Mouse (Mus musculus) thymus, adult 18-20 months (tissue): ENCODE measurements at regions not wholly inside any gene's neighbourhood (a gene's known extent, or its start where the extent isn't known, plus 50 kb on each side); places are given as distances from the start of the nearest gene placed in this dataset.
A peak's percentile ranks its signal among the peaks of the same experiment; 100 is the strongest.

Experiments used
- DNase-seq, 2 experiments: peaks; one replicate each; pipeline ENCODE4 v3.0.0; 2022; ENCODE audit warnings: mixed read lengths in 2 of 2

- DNase-seq, result no peak
Observed at GRCm38 (mm10) chr9:35328503-35328902, 60.8 kb downstream of the Rpusd4 start.

DNA sequence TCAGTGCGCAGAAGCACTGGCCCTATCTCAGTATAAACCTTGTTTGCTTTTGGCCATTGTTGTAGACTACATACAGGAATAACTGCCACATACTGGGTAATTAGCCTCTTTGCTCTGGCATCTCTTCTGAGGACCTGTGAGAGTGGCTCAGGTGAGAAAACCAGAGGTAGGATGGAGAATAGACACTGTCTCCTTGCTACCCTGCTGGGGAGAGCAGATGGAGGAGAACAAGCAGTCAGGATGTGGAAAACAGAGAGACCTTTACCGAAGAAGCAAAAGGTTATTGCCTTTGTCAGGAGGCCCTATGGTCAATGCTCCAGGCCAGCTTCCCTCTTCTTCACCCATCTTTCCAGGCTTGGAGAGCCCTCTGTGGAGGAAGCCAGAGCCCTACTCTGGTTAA is 62.7 kb downstream of the Rpusd4 start:
- no peak for DNase-seq

DNA sequence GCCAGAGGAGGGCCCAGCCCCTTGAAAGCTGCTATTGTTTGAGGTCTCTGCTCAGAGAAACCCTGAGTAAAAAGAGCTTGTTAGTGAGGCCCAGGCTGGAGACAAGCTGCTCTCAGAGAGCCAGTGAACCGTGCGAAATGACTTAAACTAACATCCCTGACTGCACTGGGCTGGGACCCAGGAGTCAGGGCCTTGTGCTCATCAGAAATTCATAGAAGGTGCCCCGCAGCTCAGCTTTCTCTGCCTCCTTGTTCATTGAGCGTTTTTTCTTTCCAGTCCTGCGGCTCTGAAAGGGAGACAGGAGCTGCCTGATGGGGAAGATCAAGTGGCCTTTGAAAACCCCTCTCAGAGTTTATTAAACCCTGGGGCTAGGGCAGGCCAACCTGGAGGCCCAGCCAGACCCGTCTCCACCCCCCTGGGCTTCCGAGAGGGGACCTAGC is 63.6 kb downstream of the Rpusd4 start:
- no peak for DNase-seq

- DNase-seq, result no peak
Observed at GRCm38 (mm10) chr9:35332688-35333630, 65.3 kb downstream of the Rpusd4 start.

DNA sequence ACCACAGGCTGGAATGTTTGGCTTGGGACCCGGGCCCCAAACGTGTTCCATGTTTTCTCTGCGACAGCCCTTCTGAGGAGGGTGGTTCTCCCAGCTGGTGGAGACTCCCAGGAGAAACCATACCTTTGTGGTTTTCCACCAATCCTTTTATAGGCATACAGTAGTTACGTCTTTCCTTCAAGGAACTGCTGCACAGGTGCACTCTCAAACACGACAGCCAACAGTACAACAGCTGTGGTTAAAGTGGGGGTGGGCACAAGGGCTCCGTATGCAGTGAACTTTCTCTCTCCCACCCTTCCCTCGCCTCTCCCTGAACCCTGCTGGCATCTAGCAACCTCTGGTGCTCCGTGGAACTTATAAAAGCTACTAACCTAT is 66.0 kb downstream of the Rpusd4 start:
- peak; percentile 19 to 39 for DNase-seq

GRCm38 (mm10) chr9:35334536-35334935 is 66.9 kb downstream of the Rpusd4 start:
- DNase-seq, result no peak

- DNase-seq, result no peak
Observed at GRCm38 (mm10) chr9:35335181-35335580, 67.5 kb downstream of the Rpusd4 start.

DNA sequence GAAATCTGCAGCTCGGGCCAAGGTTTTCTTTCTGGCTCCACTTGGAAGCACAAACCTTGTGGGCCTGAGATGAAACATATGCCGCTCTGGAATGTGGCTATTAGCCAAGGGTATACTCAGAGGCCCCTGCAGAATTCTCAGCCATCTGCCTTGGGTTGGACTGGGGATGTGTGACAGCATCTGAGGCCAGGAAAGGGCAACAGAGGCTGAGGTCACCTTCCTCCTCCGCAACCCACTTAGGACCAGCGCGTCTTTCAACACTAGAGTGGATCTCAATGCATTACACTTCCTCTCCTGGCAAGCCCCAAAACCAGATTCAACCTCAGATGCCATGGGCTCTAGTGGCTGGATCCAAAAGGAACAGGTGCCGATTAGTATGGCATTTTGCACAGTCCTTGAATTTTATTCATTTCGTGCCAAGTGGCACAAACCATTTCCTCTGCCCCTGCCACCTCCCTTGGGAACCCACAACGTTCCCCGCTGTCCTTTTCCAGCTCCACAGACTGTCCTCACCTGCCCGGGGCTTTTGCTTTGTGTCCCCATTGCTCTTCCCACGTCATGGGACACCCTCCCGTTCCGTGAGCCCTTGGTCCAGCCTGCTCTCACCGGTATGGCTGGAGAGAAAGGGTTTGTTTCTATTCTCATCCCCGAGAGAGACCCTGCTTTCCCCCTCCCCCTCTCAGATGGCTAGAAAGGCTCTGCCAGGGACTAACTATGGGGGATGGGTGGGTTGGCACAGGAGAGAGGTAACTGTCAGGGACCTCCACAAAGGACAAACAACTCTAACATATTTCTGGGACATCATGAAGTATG is 68.4 kb downstream of the Rpusd4 start:
- no peak for DNase-seq

DNA sequence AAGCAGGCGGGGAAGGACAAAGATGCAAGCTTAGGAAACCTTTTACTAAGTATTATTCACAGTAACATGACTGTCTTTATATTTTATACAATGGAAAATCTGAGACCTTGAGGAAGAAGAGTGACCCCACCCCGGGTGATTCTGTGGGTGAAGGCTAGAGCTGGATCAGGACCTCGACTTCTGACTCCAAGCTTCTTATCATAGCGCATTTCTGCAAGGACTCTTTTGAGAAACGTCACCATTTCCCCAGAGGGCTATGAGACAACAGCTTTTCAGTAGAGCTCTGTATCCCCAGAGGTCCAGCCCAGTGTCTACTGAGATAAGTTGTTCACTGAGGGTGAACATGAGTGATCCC is 69.0 kb downstream of the Rpusd4 start:
- DNase-seq, result no peak

- no peak for DNase-seq
Observed at GRCm38 (mm10) chr9:35338858-35339257, 71.2 kb downstream of the Rpusd4 start.

GRCm38 (mm10) chr9:35339492-35340262 is 72.0 kb downstream of the Rpusd4 start:
- DNase-seq, result no peak

DNA sequence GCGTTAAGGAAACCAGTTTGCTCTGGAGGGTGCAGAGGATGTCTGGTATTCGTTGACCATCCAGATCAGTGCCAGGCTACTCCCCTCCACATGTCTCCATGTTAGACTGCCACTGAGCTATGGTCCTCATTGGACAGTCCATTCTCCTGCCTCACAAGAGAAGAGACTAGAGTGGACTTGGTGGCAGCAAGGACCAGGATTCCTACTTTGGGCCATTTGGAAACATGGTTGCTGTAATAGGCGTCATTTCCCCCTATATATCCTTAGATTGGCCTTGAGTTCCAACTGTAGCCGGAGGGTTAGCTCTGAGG is 72.6 kb downstream of the Rpusd4 start:
- DNase-seq, result no peak

GRCm38 (mm10) chr9:35340811-35341210 is 73.1 kb downstream of the Rpusd4 start:
- no peak for DNase-seq

- DNase-seq, result no peak
Observed at GRCm38 (mm10) chr9:35341386-35341785, 73.7 kb downstream of the Rpusd4 start.

- no peak for DNase-seq
Observed at GRCm38 (mm10) chr9:35342436-35342835, 74.8 kb downstream of the Rpusd4 start.

DNA sequence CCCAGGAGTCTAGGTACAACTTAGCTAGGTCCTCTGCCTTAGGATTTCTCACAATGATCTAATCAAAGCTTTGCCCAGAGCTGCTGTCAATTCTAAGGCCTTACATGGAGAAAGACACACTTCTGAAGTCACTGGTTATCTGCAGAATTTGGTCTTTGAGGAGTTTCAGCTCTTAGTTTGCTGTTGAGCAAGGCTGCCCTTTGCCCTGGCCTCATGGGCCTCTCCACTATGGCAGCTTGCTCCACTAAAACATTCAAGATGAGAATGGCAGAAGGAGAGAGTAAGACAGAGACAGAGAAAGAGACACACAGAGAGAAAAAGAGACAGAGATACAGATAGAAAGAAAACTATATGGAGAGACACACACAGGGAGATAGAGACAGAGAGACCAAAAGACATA is 75.7 kb downstream of the Rpusd4 start:
- DNase-seq, result no peak

GRCm38 (mm10) chr9:35344374-35344773 is 76.6 kb upstream of the Cdon start:
- DNase-seq, result no peak

GRCm38 (mm10) chr9:35346378-35346777 is 74.5 kb upstream of the Cdon start:
- DNase-seq, result no peak

- DNase-seq, result no peak
Observed at GRCm38 (mm10) chr9:35350046-35350552, 70.8 kb upstream of the Cdon start.

GRCm38 (mm10) chr9:35351576-35351975 is 69.4 kb upstream of the Cdon start:
- no peak for DNase-seq

DNA sequence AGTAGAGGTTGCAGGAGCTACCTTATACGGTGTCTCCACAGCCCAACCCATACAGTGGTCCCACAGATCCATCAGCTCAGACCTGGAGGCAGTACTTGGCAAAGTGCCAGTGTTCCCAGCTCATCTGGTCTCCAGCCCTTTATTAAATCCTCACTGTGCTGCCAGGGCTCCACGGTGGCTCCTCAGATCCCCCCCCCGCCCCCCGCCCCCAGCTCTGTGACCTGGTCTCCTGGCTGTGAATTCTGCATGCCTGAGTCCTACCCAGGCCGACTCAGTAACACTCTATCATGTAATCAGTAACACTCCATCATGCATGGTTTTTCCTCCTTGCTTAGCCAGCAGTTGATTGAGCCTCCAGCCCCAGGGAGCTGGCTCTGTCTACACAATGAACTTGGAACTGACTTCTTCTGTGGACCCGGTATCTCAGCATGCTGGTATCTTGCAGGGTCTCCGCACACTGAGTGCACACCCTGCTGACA is 66.2 kb upstream of the Cdon start:
- DNase-seq, result no peak

GRCm38 (mm10) chr9:35359699-35360098 is 61.2 kb upstream of the Cdon start:
- DNase-seq, result no peak
